8 mouse cellular contexts compared by ENCODE assay signal in the genomic region with DNA sequence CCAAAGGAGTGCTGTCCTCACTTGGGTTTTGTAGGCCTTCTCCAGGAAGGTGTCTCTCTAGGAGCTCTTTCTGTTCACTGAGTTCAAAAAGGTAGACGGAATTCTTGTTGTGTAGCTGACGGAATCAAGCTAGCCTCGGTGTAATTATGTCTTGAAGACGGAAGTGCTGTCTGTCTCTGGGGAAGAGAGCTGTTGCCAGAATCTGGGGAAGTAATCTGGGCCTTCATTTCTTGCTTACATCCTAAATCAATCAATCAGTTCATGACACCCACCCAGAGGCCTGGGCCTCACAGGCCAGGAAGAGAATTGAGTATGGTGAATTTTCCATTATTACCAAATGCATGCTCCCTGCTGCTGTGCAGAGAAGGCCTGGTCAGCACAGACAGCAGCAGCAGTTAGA. TPM values are rescaled to one million over a fixed set of nuclear protein-coding genes. Genes with fewer than 3 reads are reported as not detected.
DNase-seq lines count a peak whose midpoint lies in the region; ATAC-seq and TF ChIP-seq lines count a peak whose summit lies in the region.

No protein-coding gene starts in this region.

- H3K36me3 ChIP-seq in lung, embryonic 15.5 days: no peaks in the 10 kb centered on the region
- H3K36me3 ChIP-seq in heart, embryonic 11.5 days (ENCODE audit: control insufficient read depth, insufficient read depth, low read length): no peaks in the 10 kb centered on the region
- no peaks in the 10 kb centered on the region for H3K36me3 ChIP-seq in limb, embryonic 15.5 days
- no peaks in the 10 kb centered on the region for H3K36me3 ChIP-seq in small intestine, adult 2 months (ENCODE audit: control insufficient read depth, insufficient read depth, low read length)

- peaks cover 59% of the 10 kb centered on the region for H3K4me1 ChIP-seq in lung, embryonic 15.5 days
- peaks cover 44% of the 10 kb centered on the region for H3K4me1 ChIP-seq in heart, embryonic 11.5 days (ENCODE audit: control insufficient read depth, insufficient read depth, low read length)
- H3K4me1 ChIP-seq in limb, embryonic 15.5 days: peaks cover 54% of the 10 kb centered on the region
- H3K4me1 ChIP-seq in small intestine, adult 2 months (ENCODE audit: control insufficient read depth, insufficient read depth, insufficient read length, low read length): peaks cover 16% of the 10 kb centered on the region; the same call in 1 of the 2 replicates

- H3K27me3 ChIP-seq in lung, embryonic 15.5 days: no peaks in the 10 kb centered on the region
- no peaks in the 10 kb centered on the region for H3K27me3 ChIP-seq in heart, embryonic 11.5 days (ENCODE audit: control insufficient read depth, insufficient read depth, low read length)
- H3K27me3 ChIP-seq in limb, embryonic 15.5 days: no peaks in the 10 kb centered on the region
- H3K27me3 ChIP-seq in small intestine, adult 2 months (ENCODE audit: control insufficient read depth, insufficient read depth, low read length): no peaks in the 10 kb centered on the region

- no peaks in the 10 kb centered on the region for H3K9me3 ChIP-seq in lung, embryonic 15.5 days
- H3K9me3 ChIP-seq in heart, embryonic 11.5 days (replicated peaks; ENCODE audit: control insufficient read depth, low read length): no peaks in the 10 kb centered on the region
- H3K9me3 ChIP-seq in limb, embryonic 15.5 days: no peaks in the 10 kb centered on the region

- peak overlapping the region; percentile 98 for H3K9ac ChIP-seq in lung, embryonic 15.5 days
- H3K9ac ChIP-seq in heart, embryonic 11.5 days (ENCODE audit: low read depth, low read length): peak overlapping the region; percentile 100
- H3K9ac ChIP-seq in limb, embryonic 15.5 days: peak overlapping the region; percentile 98

- peak overlapping the region; percentile 93 for H3K27ac ChIP-seq in lung, embryonic 15.5 days
- H3K27ac ChIP-seq in heart, embryonic 11.5 days (ENCODE audit: low read depth, low read length): peak overlapping the region; percentile 97
- peak overlapping the region; percentile 96 for H3K27ac ChIP-seq in limb, embryonic 15.5 days
- peak overlapping the region; percentile 38 for H3K27ac ChIP-seq in small intestine, adult 2 months (ENCODE audit: insufficient read depth, low read depth, low read length)

- whole genome bisulfite sequencing in lung, embryonic 15.5 days: 2% methylated on average over 4 of the region's 4 CpGs
- WGBS in heart, embryonic 11.5 days (ENCODE audit: insufficient replicate concordance): 6% methylated on average over 4 of the region's 4 CpGs
- WGBS in limb, embryonic 15.5 days: 1% methylated on average over 4 of the region's 4 CpGs
- WGBS in small intestine, adult 2 months: 1% methylated on average over 4 of the region's 4 CpGs

- no peak for ATAC-seq in lung, embryonic 15.5 days (ENCODE audit: borderline replicate concordance, extremely low read depth, low FRiP score, low TSS enrichment)
- ATAC-seq in heart, embryonic 11.5 days (replicated peaks; ENCODE audit: insufficient number of reproducible peaks, low FRiP score, low TSS enrichment): no peak
- ATAC-seq in limb, embryonic 15.5 days (ENCODE audit: insufficient number of reproducible peaks, low FRiP score, low TSS enrichment, low read depth): no peak

- TF ChIP-seq POLR2A in small intestine, adult 2 months (IDR thresholded peaks at IDR 0.05; ENCODE audit: low read depth, low read length): no peak

- H3K4me2 ChIP-seq in lung, embryonic 15.5 days: peak overlapping the region; percentile 71
- peak overlapping the region; percentile 94 for H3K4me2 ChIP-seq in heart, embryonic 11.5 days
- peak overlapping the region; percentile 77 for H3K4me2 ChIP-seq in limb, embryonic 15.5 days

- no peak for DNase-seq in lung, postnatal 14 days
- no peak for DNase-seq in spleen, postnatal 10 days (ENCODE audit: low spot score in 2 of 2)
- DNase-seq in right cerebral cortex, postnatal 10 days (ENCODE audit: low spot score in 2 of 2): no peak
- no peak for DNase-seq in thymus, postnatal 4 days

- peak overlapping the region; percentile 82 for H3K4me3 ChIP-seq in lung, embryonic 15.5 days
- peak overlapping the region; percentile 94 for H3K4me3 ChIP-seq in heart, embryonic 11.5 days (ENCODE audit: low read depth, low read length)
- H3K4me3 ChIP-seq in limb, embryonic 15.5 days: peak overlapping the region; percentile 83
- H3K4me3 ChIP-seq in small intestine, adult 2 months (ENCODE audit: low read depth, low read length): no peak overlapping the region

- no peak for TF ChIP-seq CTCF in small intestine, adult 2 months (IDR thresholded peaks at IDR 0.05; ENCODE audit: extremely low read depth, insufficient read length, insufficient replicate concordance, low read depth, low read length)

RNA-seq across cellular contexts. Expression of a gene that starts 48.8 kb away (rescaled TPM):
- polyA plus RNA-seq in lung, embryonic 15.5 days (2015; fragmentation: Nextera tagmentation; extraction: Ambion mirVana): 0.05 and 0.14 TPM in 2 replicates
- not detected in 2 replicates for polyA plus RNA-seq in heart, embryonic 11.5 days (2014; fragmentation: Nextera tagmentation; extraction: Ambion mirVana)
- polyA plus RNA-seq in limb, embryonic 15.5 days (2015; fragmentation: Nextera tagmentation; extraction: Ambion mirVana): 0.14 TPM in 1 of 2 replicates, not detected in the other
- polyA plus RNA-seq in small intestine, adult 2 months (2012; rRNA removed): 0.06 and 0.11 TPM in 2 replicates

Comparison
In these comparisons a context has a peak if more than half of its experiments do, and no peak if none do; other contexts are left out.
1. H3K27ac ChIP-seq: peak in every context shown above with its lines; median percentile 97 in heart, embryonic 11.5 days; 96 in limb, embryonic 15.5 days; 93 in lung, embryonic 15.5 days; 38 in small intestine, adult 2 months.